10 mouse cellular contexts compared by ENCODE assay signal in the genomic region with DNA sequence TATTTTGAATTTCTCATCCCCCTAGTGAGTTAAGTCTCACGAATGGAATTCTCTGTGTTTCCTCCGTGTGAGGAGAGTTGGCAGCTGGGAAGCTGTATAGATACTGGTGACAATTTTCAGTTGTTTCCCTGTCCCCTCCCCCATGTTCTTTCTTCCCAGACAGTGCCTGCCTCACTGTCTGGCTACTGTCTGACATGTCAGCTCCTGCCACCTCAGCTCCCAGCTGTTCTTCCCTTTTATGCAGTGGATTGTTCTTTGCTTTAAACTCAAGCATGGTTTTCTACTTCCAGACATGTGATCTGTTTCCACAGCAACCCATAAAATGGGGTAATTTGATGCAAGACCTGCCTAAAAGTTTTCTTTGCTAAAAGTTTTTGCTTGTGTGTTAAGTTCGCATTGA.
DNase-seq lines count a peak whose midpoint lies in the region; ATAC-seq and TF ChIP-seq lines count a peak whose summit lies in the region.
"Had no signal": no experiment of that assay in that cellular context is flagged by ENCODE, and none has a peak within 500 bp of the region (broad histone marks: within the 10 kb centered on the region; RNA-seq: fewer than 3 reads in every experiment).

No protein-coding gene starts in this region.

- TF ChIP-seq CTCF in forebrain, postnatal 0 days (IDR thresholded peaks at IDR 0.05; ENCODE audit: low read depth), result no peak
- TF ChIP-seq CTCF in thymus, adult 2 months (IDR thresholded peaks at IDR 0.05; ENCODE audit: borderline replicate concordance, control insufficient read depth, extremely low read depth, insufficient read depth, low read length, poor library complexity), result no peak

- H3K4me2 ChIP-seq in forebrain, postnatal 0 days (ENCODE audit: low read depth), result no peak overlapping the region
- no peak overlapping the region for H3K4me2 ChIP-seq in midbrain, embryonic 12.5 days (replicated peaks)

- TF ChIP-seq POLR2A in thymus, adult 2 months (IDR thresholded peaks at IDR 0.05; ENCODE audit: control insufficient read depth, extremely low read depth, insufficient read depth, low read length, poor library complexity), result no peak

- no peak overlapping the region for H3K27ac ChIP-seq in embryonic facial prominence, embryonic 10.5 days (replicated peaks)
- no peak overlapping the region for H3K27ac ChIP-seq in forebrain, postnatal 0 days (ENCODE audit: low read depth, low read length)
- H3K27ac ChIP-seq in midbrain, embryonic 12.5 days (replicated peaks), result no peak overlapping the region
- no peak overlapping the region for H3K27ac ChIP-seq in thymus, adult 2 months (ENCODE audit: control insufficient read depth, insufficient read depth, low read length)
- H3K27ac ChIP-seq: left cerebral cortex, adult 2 months had no signal

- no peak overlapping the region for H3K4me3 ChIP-seq in embryonic facial prominence, embryonic 10.5 days
- no peak overlapping the region for H3K4me3 ChIP-seq in forebrain, postnatal 0 days (ENCODE audit: low read depth, low read length)
- H3K4me3 ChIP-seq in midbrain, embryonic 12.5 days, result no peak overlapping the region
- H3K4me3 ChIP-seq in thymus, adult 2 months (ENCODE audit: control insufficient read depth, insufficient read depth, low read length), result no peak overlapping the region
- H3K4me3 ChIP-seq: left cerebral cortex, adult 2 months had no signal

- H3K27me3 ChIP-seq in embryonic facial prominence, embryonic 10.5 days (replicated peaks; ENCODE audit: low read depth, poor library complexity, severe bottlenecking), result no peaks in the 10 kb centered on the region
- no peaks in the 10 kb centered on the region for H3K27me3 ChIP-seq in forebrain, postnatal 0 days (ENCODE audit: insufficient read depth, low read length)
- no peaks in the 10 kb centered on the region for H3K27me3 ChIP-seq in midbrain, embryonic 12.5 days
- no peaks in the 10 kb centered on the region for H3K27me3 ChIP-seq in thymus, adult 2 months (ENCODE audit: control insufficient read depth, insufficient read depth, low read length)

- H3K9ac ChIP-seq in forebrain, postnatal 0 days, result no peak overlapping the region
- no peak overlapping the region for H3K9ac ChIP-seq in midbrain, embryonic 12.5 days (replicated peaks)

- peaks cover 9% of the 10 kb centered on the region for H3K4me1 ChIP-seq in embryonic facial prominence, embryonic 10.5 days
- no peaks in the 10 kb centered on the region for H3K4me1 ChIP-seq in forebrain, postnatal 0 days (ENCODE audit: insufficient read depth)
- H3K4me1 ChIP-seq in midbrain, embryonic 12.5 days, result peaks cover 7% of the 10 kb centered on the region; the same call in 1 of the 2 replicates
- H3K4me1 ChIP-seq in thymus, adult 2 months (replicated peaks; ENCODE audit: control insufficient read depth, insufficient read depth, low read length), result no peaks in the 10 kb centered on the region

- H3K9me3 ChIP-seq in embryonic facial prominence, embryonic 10.5 days, result no peaks in the 10 kb centered on the region
- H3K9me3 ChIP-seq in forebrain, postnatal 0 days (ENCODE audit: low read length), result no peaks in the 10 kb centered on the region
- no peaks in the 10 kb centered on the region for H3K9me3 ChIP-seq in midbrain, embryonic 12.5 days

- intact Hi-C loops in left cerebral cortex, postnatal 4 days (cut with DNase I), result no loop called here

- no peaks in the 10 kb centered on the region for H3K36me3 ChIP-seq in embryonic facial prominence, embryonic 10.5 days (replicated peaks)
- H3K36me3 ChIP-seq in forebrain, postnatal 0 days (ENCODE audit: insufficient read depth), result no peaks in the 10 kb centered on the region
- H3K36me3 ChIP-seq in midbrain, embryonic 12.5 days, result no peaks in the 10 kb centered on the region
- no peaks in the 10 kb centered on the region for H3K36me3 ChIP-seq in thymus, adult 2 months (ENCODE audit: control insufficient read depth, insufficient read depth, low read length)

- DNase-seq in left cerebral cortex, adult 11 months (ENCODE audit: low spot score), result peak; percentile 7
- DNase-seq in left cerebral cortex, postnatal 4 days, result no peak
- peak; percentile 27 for DNase-seq in embryonic facial prominence, embryonic 10.5 days (ENCODE audit: low spot score)
- peak; percentile 19 for DNase-seq in forebrain, postnatal 0 days
- DNase-seq in thymus, adult 2 months, result no peak
- no peak for DNase-seq in cerebellum, adult 18-20 months
- no peak for DNase-seq in spleen, postnatal 4 days (ENCODE audit: low spot score in 2 of 2)
- DNase-seq: adrenal gland, postnatal 14 days had no signal

- 65% methylated on average over 3 of the region's 3 CpGs for WGBS in embryonic facial prominence, embryonic 10.5 days
- 42% methylated on average over 3 of the region's 3 CpGs for WGBS in forebrain, postnatal 0 days
- 59% methylated on average over 3 of the region's 3 CpGs for WGBS in midbrain, embryonic 12.5 days
- 77% methylated on average over 3 of the region's 3 CpGs for WGBS in thymus, adult 2 months

- peak; percentile 74 for ATAC-seq in forebrain, postnatal 0 days
- ATAC-seq in midbrain, embryonic 12.5 days (ENCODE audit: low FRiP score, low read depth), result peak; percentile 82

Comparison
In these comparisons a context has a peak if more than half of its experiments do, and no peak if none do; other contexts are left out.
1. DNase-seq: peak in left cerebral cortex, adult 11 months (single experiment), embryonic facial prominence, embryonic 10.5 days (single experiment) and forebrain, postnatal 0 days (single experiment); none in left cerebral cortex, postnatal 4 days (single experiment), thymus, adult 2 months (single experiment), cerebellum, adult 18-20 months (0 of 2) and spleen, postnatal 4 days (0 of 2).